Mouse (Mus musculus) limb, embryonic 14.5 days (tissue): ENCODE results near the gene Glt28d2. TPM values are rescaled to one million over a fixed set of nuclear protein-coding genes. Genes with fewer than 3 reads are reported as not detected.
"Not testable (repeated sequence)": the region's sequence is repeated elsewhere in the genome, so short reads cannot be mapped to it uniquely, and the experiment has no call there.

ENCODE experiments used
- ATAC-seq: fragments of 200-750 bp; cut with Nextera tagmentation; 2 replicates; pipeline ENCODE4 v1.8.0; 2017; ENCODE audit warnings: low read depth, moderate number of reproducible peaks, moderate TSS enrichment; ENCODE audit not compliant: low FRiP score
- DNase-seq: peaks from one replicate; pipeline ENCODE4 v3.0.0-alpha.2; 2015; ENCODE audit warnings: low spot score
- H3K27ac ChIP-seq: fragments of 300-500 bp; sonication (generic); replicated peaks from 2 replicates; pipeline ENCODE4 v1.5.1; 2014; ENCODE audit warnings: low read depth, mild to moderate bottlenecking, low read length, moderate library complexity, mixed read lengths
- H3K27me3 ChIP-seq: fragments of 300-500 bp; sonication (generic); 2 replicates; pipeline ENCODE4 v1.6.1; 2014; ENCODE audit warnings: low read length, mixed read lengths; ENCODE audit not compliant: control insufficient read depth, insufficient read depth
- H3K36me3 ChIP-seq: fragments of 300-500 bp; sonication (generic); 2 replicates; pipeline ENCODE4 v1.6.1; 2014; ENCODE audit warnings: mild to moderate bottlenecking, low read length, moderate library complexity, mixed read lengths; ENCODE audit not compliant: control insufficient read depth, insufficient read depth
- H3K4me1 ChIP-seq: fragments of 300-500 bp; sonication (generic); 2 replicates; pipeline ENCODE4 v1.6.1; 2014; ENCODE audit warnings: antibody characterized with exemption, low read length, mixed read lengths; ENCODE audit not compliant: control insufficient read depth, insufficient read depth
- H3K4me2 ChIP-seq: fragments of 300-500 bp; sonication (generic); replicated peaks from 2 replicates; pipeline ENCODE4 v1.6.1; 2014; ENCODE audit warnings: low read depth, mild to moderate bottlenecking, low read length, moderate library complexity; ENCODE audit not compliant: severe bottlenecking
- H3K4me3 ChIP-seq: fragments of 300-500 bp; sonication (generic); replicated peaks from 2 replicates; pipeline ENCODE4 v1.5.1; 2014; ENCODE audit warnings: low read length
- H3K9ac ChIP-seq: fragments of 300-500 bp; sonication (generic); 2 replicates; pipeline ENCODE4 v1.6.1; 2014; ENCODE audit warnings: mild to moderate bottlenecking, low read depth, low read length, moderate library complexity; ENCODE audit not compliant: severe bottlenecking
- H3K9me3 ChIP-seq: fragments of 300-500 bp; sonication (generic); 2 replicates; pipeline ENCODE4 v1.6.1; 2016; ENCODE audit warnings: low read length; ENCODE audit not compliant: control insufficient read depth
- POLR2A ChIP-seq: fragments of 200-500 bp; IDR thresholded peaks from 2 replicates; pipeline ENCODE4 v1.8.0; 2012; ENCODE audit warnings: inconsistent platforms, mild to moderate bottlenecking, moderate library complexity, borderline replicate concordance; ENCODE audit not compliant: insufficient read depth, insufficient read length; ENCODE audit errors: extremely low read depth
- WGBS: fragments of 180-500 bp; shearing (Covaris S2); extraction: QIAGEN DNeasy Blood & Tissue Kit; methylation state at CpG from one replicate; pipeline ENCODE4 v1.1.7; 2014; 5-methylcytosine and 5-hydroxymethylcytosine counted together
- polyA plus RNA-seq, 2 experiments: library from polyadenylated mRNA; depleted of rRNA in 1 of 2; stranded (reverse) in 1 of 2; unstranded in 1 of 2; fragments of >200 nt; fragmentation: Nextera tagmentation in 1 of 2; extraction: Ambion mirVana in 1 of 2; gene quantifications; 2 replicates each; pipeline versions ENCODE4 v1.2.1 to v1.2.3; 2012 to 2014

Gene Glt28d2
- polyA plus RNA-seq, 2 experiments, result 0.89 to 3.2 TPM

GRCm38 (mm10) chr3:85928140-85928611 is 40.9 kb upstream of the Glt28d2 start:
- H3K4me2 ChIP-seq, result no peak overlapping the region
- no peaks in the 10 kb centered on the region for H3K9me3 ChIP-seq
- no peaks in the 10 kb centered on the region for H3K36me3 ChIP-seq
- 67% methylated on average over 5 of the region's 5 CpGs for WGBS
- no peak overlapping the region for H3K4me3 ChIP-seq
- peaks cover 4% of the 10 kb centered on the region for H3K4me1 ChIP-seq
- H3K9ac ChIP-seq, result no peak overlapping the region
- H3K27ac ChIP-seq, result no peak overlapping the region
- DNase-seq (no peak), ATAC-seq (no peak)
- H3K27me3 ChIP-seq, result no peaks in the 10 kb centered on the region
- no peak for TF ChIP-seq POLR2A

- WGBS, result 11% methylated on average over 9 of the region's 9 CpGs
Measured at GRCm38 (mm10) chr3:85927296-85927695, 40.0 kb upstream of the Glt28d2 start.

GRCm38 (mm10) chr3:85923954-85924945 is 36.9 kb upstream of the Glt28d2 start:
- no peaks in the 10 kb centered on the region for H3K27me3 ChIP-seq
- no peak overlapping the region for H3K27ac ChIP-seq
- H3K4me3 ChIP-seq, result no peak overlapping the region; the same call in 1 of the 2 replicates
- no peaks in the 10 kb centered on the region for H3K36me3 ChIP-seq
- H3K9me3 ChIP-seq, result no peaks in the 10 kb centered on the region
- 40% methylated on average over 18 of the region's 18 CpGs for WGBS
- no peak for TF ChIP-seq POLR2A
- DNase-seq (peak; percentile 76), ATAC-seq (peak; percentile 37; the same call in 1 of the 2 replicates)
- peaks cover 5% of the 10 kb centered on the region for H3K4me1 ChIP-seq
- H3K9ac ChIP-seq, result no peak overlapping the region
- peak overlapping the region; percentile 37 for H3K4me2 ChIP-seq

More at GRCm38 (mm10) chr3:85927296-85927695, 40.0 kb upstream of the Glt28d2 start:
- no peaks in the 10 kb centered on the region for H3K27me3 ChIP-seq
- H3K27ac ChIP-seq, result no peak overlapping the region
- no peaks in the 10 kb centered on the region for H3K9me3 ChIP-seq
- H3K4me1 ChIP-seq, result peaks cover 5% of the 10 kb centered on the region
- TF ChIP-seq POLR2A, result no peak
- DNase-seq (no peak), ATAC-seq (no peak)
- no peak overlapping the region for H3K9ac ChIP-seq
- no peak overlapping the region for H3K4me3 ChIP-seq
- H3K4me2 ChIP-seq, result no peak overlapping the region
- H3K36me3 ChIP-seq, result no peaks in the 10 kb centered on the region

- DNase-seq (no peak), ATAC-seq (no peak)
- 57% methylated on average over 8 of the region's 8 CpGs for WGBS
- Histone ChIP-seq H3K4me3 (no peak overlapping the region), H3K4me2 (no peak overlapping the region; the same call in 1 of the 2 replicates), H3K4me1 (peaks cover 5% of the 10 kb centered on the region), H3K27me3 (no peaks in the 10 kb centered on the region), H3K27ac (no peak overlapping the region), H3K9me3 (no peaks in the 10 kb centered on the region), H3K36me3 (no peaks in the 10 kb centered on the region), H3K9ac (no peak overlapping the region)
- TF ChIP-seq POLR2A, result no peak
Measured at GRCm38 (mm10) chr3:85923343-85923742, 36.0 kb upstream of the Glt28d2 start.

GRCm38 (mm10) chr3:85922331-85922730 is 35.0 kb upstream of the Glt28d2 start:
- no peak for DNase-seq
- 71% methylated on average over 3 of the region's 3 CpGs for WGBS
- no peak overlapping the region for H3K9ac ChIP-seq
- no peak for ATAC-seq
- H3K9me3 ChIP-seq, result no peaks in the 10 kb centered on the region
- no peaks in the 10 kb centered on the region for H3K36me3 ChIP-seq
- H3K27me3 ChIP-seq, result no peaks in the 10 kb centered on the region
- no peak overlapping the region for H3K4me3 ChIP-seq
- no peak overlapping the region for H3K4me2 ChIP-seq
- peaks cover 5% of the 10 kb centered on the region for H3K4me1 ChIP-seq
- no peak for TF ChIP-seq POLR2A
- H3K27ac ChIP-seq, result no peak overlapping the region

DNA sequence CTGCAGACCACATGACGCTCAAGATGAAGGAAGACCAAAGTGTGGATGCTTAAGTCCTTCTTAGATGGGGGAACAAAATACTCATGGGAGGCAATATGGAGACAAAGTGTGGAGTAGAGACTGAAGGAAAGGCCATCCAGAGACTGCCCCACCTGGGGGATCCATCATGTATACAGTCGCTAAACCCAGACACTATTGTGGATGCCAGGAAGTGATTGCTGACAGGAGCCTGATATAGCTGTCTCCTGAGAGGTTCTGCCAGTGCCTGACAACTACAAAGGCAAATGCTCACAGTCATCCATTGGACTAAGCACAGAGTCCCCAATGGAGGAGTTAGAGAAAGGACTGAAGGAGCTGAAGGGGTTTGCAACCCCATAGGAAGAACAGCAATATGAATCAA is 33.4 kb upstream of the Glt28d2 start:
- WGBS, result 93% methylated on average over 2 of the region's 2 CpGs
- H3K9ac ChIP-seq, H3K36me3 ChIP-seq, H3K27me3 ChIP-seq, ATAC-seq, DNase-seq, H3K27ac ChIP-seq, H3K9me3 ChIP-seq, H3K4me1 ChIP-seq, H3K4me3 ChIP-seq, H3K4me2 ChIP-seq: not testable (repeated sequence)
